Mouse (Mus musculus): Measurements from ENCODE around the gene Mgea5. TPM values are rescaled to one million over a fixed set of nuclear protein-coding genes. Genes with fewer than 3 reads are reported as not detected.

The Mgea5 gene
- polyA plus RNA-seq, 1 experiment from 2014 or later, result 34.8 TPM

DNA sequence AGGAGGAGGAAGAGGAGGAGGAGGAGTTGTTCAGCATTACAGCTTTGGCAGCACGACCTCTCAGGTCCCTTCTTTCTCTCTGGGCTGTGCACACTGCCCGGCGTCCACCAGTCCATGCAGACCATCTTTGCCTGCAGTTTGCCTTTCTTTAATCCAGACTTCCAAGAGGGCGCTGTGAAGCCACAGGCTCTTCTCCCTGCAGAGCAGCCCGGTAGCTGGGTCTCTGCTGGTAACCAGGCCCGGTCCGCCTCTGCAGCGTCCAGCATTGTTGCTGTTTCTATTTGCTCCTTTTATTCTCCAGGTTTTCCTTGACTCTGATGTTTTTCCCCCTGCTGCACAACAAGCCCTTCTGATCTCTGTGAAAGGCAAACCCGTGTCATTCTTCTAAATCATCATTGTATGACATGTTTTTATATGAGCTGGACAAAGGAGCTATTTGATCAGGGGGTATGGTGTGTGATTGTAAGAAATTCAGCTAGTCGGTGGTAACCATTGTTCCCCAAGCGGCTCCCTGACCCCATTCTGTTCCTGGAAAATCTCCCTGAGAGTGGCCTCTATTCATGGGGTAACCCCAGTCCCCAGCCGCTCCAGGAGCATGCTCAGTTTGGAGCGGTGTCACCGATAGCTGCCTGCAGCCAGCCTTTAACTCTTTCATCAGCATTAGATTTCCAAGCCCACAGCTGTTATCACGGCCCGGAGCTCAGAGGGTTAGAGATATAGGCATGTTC is 66.0 kb downstream of the Mgea5 start:
- Histone ChIP-seq H3K36me3 (no peaks in the 10 kb centered on the region), H3K27me3 (replicated peaks) (peaks cover 40% of the 10 kb centered on the region), H3K4me2 (peak overlapping the region; percentile 32; the same call in 1 of the 2 replicates), H3K4me3 (no peak overlapping the region), H3K9ac (no peak overlapping the region), H3K9me3 (replicated peaks) (no peaks in the 10 kb centered on the region), H3K27ac (no peak overlapping the region), H3K4me1 (peaks cover 7% of the 10 kb centered on the region; the same call in 1 of the 2 replicates)
- 23% methylated on average over 16 of the region's 16 CpGs for WGBS (ENCODE audit: insufficient replicate concordance)
- ATAC-seq, result no peak

DNA sequence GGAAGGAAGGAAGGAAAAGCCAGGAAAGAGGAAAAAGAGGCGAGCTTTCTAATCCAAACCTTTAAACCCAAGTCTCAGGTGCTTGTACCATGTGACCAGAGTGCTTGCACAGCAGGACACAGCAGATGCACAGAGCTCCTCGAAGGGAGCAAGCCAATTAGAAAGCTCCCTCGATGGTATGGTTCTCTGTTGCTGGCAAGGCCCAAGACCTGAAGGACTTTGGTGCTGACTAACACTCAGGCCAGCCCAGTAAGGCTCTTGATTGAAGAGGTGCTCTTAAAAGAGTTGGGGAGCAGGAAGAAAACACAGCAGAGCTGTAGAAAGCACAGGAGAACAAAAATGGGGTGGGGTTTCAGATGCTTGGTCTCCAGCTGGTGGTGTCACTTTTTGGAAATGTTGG is 74.9 kb downstream of the Mgea5 start:
- H3K4me3 ChIP-seq, result no peak overlapping the region
- no peak overlapping the region for H3K9ac ChIP-seq
- peaks cover 21% of the 10 kb centered on the region; the same call in 1 of the 2 replicates for H3K27me3 ChIP-seq (replicated peaks)
- H3K36me3 ChIP-seq, result no peaks in the 10 kb centered on the region
- peaks cover 7% of the 10 kb centered on the region for H3K4me1 ChIP-seq
- H3K4me2 ChIP-seq, result no peak overlapping the region
- H3K9me3 ChIP-seq (replicated peaks), result no peaks in the 10 kb centered on the region
- 49% methylated on average over 3 of the region's 3 CpGs for WGBS (ENCODE audit: insufficient replicate concordance)
- H3K27ac ChIP-seq, result no peak overlapping the region
- no peak for ATAC-seq

Other genes with a start within 250 kb of the Mgea5 start
- gene Poll, start 223.3 kb downstream of the Mgea5 start, polyA plus RNA-seq (2016; fragmentation: Nextera tagmentation; extraction: Ambion mirVana), result 9.2 and 9.9 TPM in 2 replicates
- gene Gm17018, start 223.2 kb downstream of the Mgea5 start, polyA plus RNA-seq (2016; fragmentation: Nextera tagmentation; extraction: Ambion mirVana), result 21.4 and 25.5 TPM in 2 replicates
- gene Fbxw4, start 123.5 kb downstream of the Mgea5 start, polyA plus RNA-seq (2016; fragmentation: Nextera tagmentation; extraction: Ambion mirVana), result 4.3 and 4.6 TPM in 2 replicates
- gene Fgf8, start 40.9 kb downstream of the Mgea5 start, polyA plus RNA-seq (2016; fragmentation: Nextera tagmentation; extraction: Ambion mirVana), result not detected in 2 replicates
- 13.7 and 14.8 TPM in 2 replicates for gene Npm3, start 34.2 kb downstream of the Mgea5 start, polyA plus RNA-seq (2016; fragmentation: Nextera tagmentation; extraction: Ambion mirVana)
- 1.3 and 1.4 TPM in 2 replicates for gene Kcnip2, start 32.2 kb upstream of the Mgea5 start, polyA plus RNA-seq (2016; fragmentation: Nextera tagmentation; extraction: Ambion mirVana)
- 6.5 TPM in 2 replicates for gene Armh3, start 214.7 kb upstream of the Mgea5 start, polyA plus RNA-seq (2016; fragmentation: Nextera tagmentation; extraction: Ambion mirVana)
- 3.5 and 3.9 TPM in 2 replicates for gene Hps6, start 219.7 kb upstream of the Mgea5 start, polyA plus RNA-seq (2016; fragmentation: Nextera tagmentation; extraction: Ambion mirVana)

Data from liver, embryonic 12.5 days (tissue).